Mouse (Mus musculus): ENCODE data around the gene Xpr1. TPM values are rescaled to one million over a fixed set of nuclear protein-coding genes. Genes with fewer than 3 reads are reported as not detected.

Xpr1 gene
- polyA plus RNA-seq, 1 experiment from 2014 or later: 7.2 TPM

- DNase-seq (ENCODE audit: low spot score): no peak
These were observed 184.8 kb downstream of the Xpr1 start for GRCm38 (mm10) chr1:155232385-155232784.

GRCm38 (mm10) chr1:155229464-155230411, 187.5 kb downstream of the Xpr1 start:
- no peak for DNase-seq (ENCODE audit: low spot score)

Small RNA genes lying within 50 kb of the gene (microRNA-seq; reads per million reads assigned to microRNA genes)
- gene Gm22569 (ENCODE audit: borderline number of aligned reads): not detected

Other genes with a start within 250 kb of the Xpr1 start
- gene BC034090, start 173.0 kb downstream of the Xpr1 start, polyA plus RNA-seq (2015; fragmentation: Nextera tagmentation; extraction: Ambion mirVana): 2.3 and 2.8 TPM in 2 replicates
- 112 and 114 TPM in 2 replicates for gene Acbd6, start 140.7 kb upstream of the Xpr1 start, polyA plus RNA-seq (2015; fragmentation: Nextera tagmentation; extraction: Ambion mirVana)

Measured in thymus, postnatal 0 days (tissue).